Mouse (Mus musculus) embryonic fibroblast, embryonic 13.5 days (primary cell): ENCODE results near the gene Eef2k.

Experiments used
- CTCF ChIP-seq: IDR thresholded peaks from 2 replicates; pipeline ENCODE4 v1.5.1; 2011; ENCODE audit warnings: mild to moderate bottlenecking, control low read depth, low read length, moderate library complexity, borderline replicate concordance; ENCODE audit not compliant: insufficient read depth
- POLR2A ChIP-seq: IDR thresholded peaks from 2 replicates; pipeline ENCODE4 v1.6.1; 2011; ENCODE audit warnings: low read depth, mild to moderate bottlenecking, control low read depth, low read length, moderate library complexity

GRCm38 (mm10) chr7:120865100-120865499 is 22.5 kb downstream of the Eef2k start:
- TF ChIP-seq POLR2A (no peak), CTCF (no peak)
